Mouse (Mus musculus): Measurements from ENCODE around the gene Col25a1. TPM values are rescaled to one million over a fixed set of nuclear protein-coding genes. Genes with fewer than 3 reads are reported as not detected.

The Col25a1 gene
- polyA plus RNA-seq, 1 experiment from 2014 or later = 17.5 TPM

- Histone ChIP-seq H3K9me3 (no peaks in the 10 kb centered on the region), H3K27ac (no peak within 1 kb of the TSS), H3K4me1 (peaks cover 7% of the 10 kb centered on the region; the same call in 1 of the 2 replicates), H3K4me2 (peak within 1 kb of the TSS; percentile 52), H3K4me3 (0 out of 2 replicates have a peak within 1 kb of the TSS, but pooled peaks have one; percentile 10), H3K36me3 (no peaks in the 10 kb centered on the region), H3K27me3 (peaks cover 7% of the 10 kb centered on the region; the same call in 1 of the 2 replicates), H3K9ac (no peak within 1 kb of the TSS)
- 4% methylated on average over 10 of the region's 10 CpGs for WGBS
- 0 out of 2 replicates have a peak, but pooled peaks have one; percentile 49 for ATAC-seq (ENCODE audit: borderline replicate concordance, extremely low read depth, low FRiP score, low TSS enrichment)
Observed at GRCm38 (mm10) chr3:130617439-130617898, 486.2 kb downstream of the Col25a1 start, which contains the start of gene Etnppl. Etnppl (plus strand) TSS chr3:130617448.

DNA sequence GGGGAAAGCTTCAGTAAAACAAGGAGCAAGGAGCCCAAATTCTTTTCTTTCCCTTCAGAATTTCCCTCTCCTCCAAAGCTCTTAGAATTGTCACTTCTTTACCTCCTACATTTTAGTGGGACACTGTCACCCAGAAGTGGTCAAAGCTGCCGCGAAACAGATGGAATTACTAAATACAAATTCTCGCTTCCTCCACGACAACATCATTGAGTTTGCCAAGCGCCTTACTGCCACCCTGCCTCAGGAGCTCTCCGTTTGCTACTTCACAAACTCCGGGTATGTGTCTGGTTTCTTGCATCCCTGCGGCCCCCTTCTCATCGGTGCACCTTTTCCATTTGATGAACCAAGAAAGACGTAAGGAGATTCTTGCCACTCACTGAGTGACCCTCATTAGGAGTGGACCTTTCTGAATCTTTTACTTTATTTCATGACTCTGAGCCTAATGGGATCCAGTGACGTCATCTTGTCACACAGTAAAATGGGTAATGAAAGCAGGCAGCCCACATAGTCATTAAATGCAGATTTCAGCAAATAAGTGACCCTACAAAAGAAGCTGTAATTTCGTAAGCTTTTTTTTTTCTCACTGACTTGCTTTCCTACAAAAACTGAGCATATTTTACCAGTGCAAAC, 489.3 kb downstream of the Col25a1 start:
- ATAC-seq (ENCODE audit: borderline replicate concordance, extremely low read depth, low FRiP score, low TSS enrichment) = no peak
- no peak overlapping the region for H3K27ac ChIP-seq
- H3K27me3 ChIP-seq = peaks cover 7% of the 10 kb centered on the region; the same call in 1 of the 2 replicates
- no peak overlapping the region for H3K4me3 ChIP-seq
- WGBS = 71% methylated on average over 12 of the region's 12 CpGs
- H3K9me3 ChIP-seq = no peaks in the 10 kb centered on the region
- H3K9ac ChIP-seq = no peak overlapping the region
- no peaks in the 10 kb centered on the region for H3K36me3 ChIP-seq
- H3K4me1 ChIP-seq = peaks cover 7% of the 10 kb centered on the region; the same call in 1 of the 2 replicates
- no peak overlapping the region for H3K4me2 ChIP-seq

DNA sequence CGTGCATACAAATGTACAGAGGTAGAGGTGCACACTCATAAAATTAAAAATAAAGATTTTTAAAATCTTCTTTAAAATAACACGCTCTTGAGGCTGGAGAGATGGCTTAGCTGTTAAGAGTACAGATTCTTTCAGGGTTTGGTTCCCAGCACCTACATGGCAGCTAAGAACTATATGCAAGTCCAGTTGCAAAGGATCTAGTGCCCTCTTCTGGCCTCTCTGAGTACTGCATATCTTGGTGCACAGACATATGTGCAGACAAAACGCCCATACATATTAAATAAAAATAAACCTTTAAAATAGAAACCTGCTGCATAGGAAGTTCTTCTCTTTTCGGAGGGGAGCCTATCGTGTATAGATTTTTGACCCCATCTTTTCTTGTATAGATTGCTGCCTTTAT, 497.1 kb downstream of the Col25a1 start:
- Histone ChIP-seq H3K4me3 (no peak overlapping the region), H3K9me3 (no peaks in the 10 kb centered on the region), H3K27ac (no peak overlapping the region), H3K36me3 (no peaks in the 10 kb centered on the region), H3K4me1 (no peaks in the 10 kb centered on the region), H3K4me2 (no peak overlapping the region), H3K27me3 (no peaks in the 10 kb centered on the region), H3K9ac (no peak overlapping the region)
- ATAC-seq (ENCODE audit: borderline replicate concordance, extremely low read depth, low FRiP score, low TSS enrichment) = no peak
- WGBS = 87% methylated on average over 5 of the region's 5 CpGs

DNA sequence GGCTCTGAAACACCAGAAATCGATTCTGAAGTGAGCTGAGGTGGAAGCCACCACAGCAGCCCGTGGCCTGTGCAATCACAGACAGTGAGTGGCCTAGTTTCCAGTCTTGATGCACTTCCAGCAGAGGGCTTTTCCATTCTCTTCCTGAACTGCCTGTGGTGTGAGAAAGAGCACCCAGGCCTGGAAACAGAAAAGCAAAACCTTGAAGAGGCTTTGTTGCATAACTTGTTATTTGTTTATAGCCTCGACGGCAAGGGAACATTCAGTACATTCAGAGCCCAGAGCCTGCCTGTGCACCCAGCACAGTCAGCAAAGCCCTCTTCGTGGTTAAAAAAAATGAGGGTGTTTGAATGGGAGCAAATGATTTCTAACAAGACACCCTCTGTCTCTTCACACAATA, 502.6 kb downstream of the Col25a1 start:
- H3K27ac ChIP-seq = no peak overlapping the region
- WGBS = 62% methylated on average over 5 of the region's 5 CpGs
- no peaks in the 10 kb centered on the region for H3K9me3 ChIP-seq
- H3K4me2 ChIP-seq = no peak overlapping the region
- H3K4me1 ChIP-seq = no peaks in the 10 kb centered on the region
- H3K36me3 ChIP-seq = no peaks in the 10 kb centered on the region
- ATAC-seq (ENCODE audit: borderline replicate concordance, extremely low read depth, low FRiP score, low TSS enrichment) = no peak
- no peak overlapping the region for H3K9ac ChIP-seq
- no peaks in the 10 kb centered on the region for H3K27me3 ChIP-seq
- no peak overlapping the region for H3K4me3 ChIP-seq

GRCm38 (mm10) chr3:130646110-130646810, 515.0 kb downstream of the Col25a1 start:
- Histone ChIP-seq H3K4me1 (no peaks in the 10 kb centered on the region), H3K4me3 (no peak overlapping the region), H3K9ac (no peak overlapping the region), H3K27ac (no peak overlapping the region), H3K27me3 (no peaks in the 10 kb centered on the region), H3K36me3 (no peaks in the 10 kb centered on the region), H3K9me3 (no peaks in the 10 kb centered on the region), H3K4me2 (no peak overlapping the region)
- ATAC-seq (ENCODE audit: borderline replicate concordance, extremely low read depth, low FRiP score, low TSS enrichment) = no peak
- 79% methylated on average over 11 of the region's 11 CpGs for WGBS

Other genes starting within 250 kb of the Col25a1 start
- 81.2 and 87.4 TPM in 2 replicates for gene Casp6, start 230.1 kb upstream of the Col25a1 start, polyA plus RNA-seq (2015; fragmentation: Nextera tagmentation; extraction: Ambion mirVana)
- gene Mcub, start 161.3 kb upstream of the Col25a1 start, polyA plus RNA-seq (2015; fragmentation: Nextera tagmentation; extraction: Ambion mirVana) = 3.3 and 4.9 TPM in 2 replicates
- gene Sec24b, start 69.9 kb upstream of the Col25a1 start, polyA plus RNA-seq (2015; fragmentation: Nextera tagmentation; extraction: Ambion mirVana) = 28.6 and 29.8 TPM in 2 replicates

Data from lung, embryonic 15.5 days (tissue).